Mouse (Mus musculus) brain, embryonic 14.5 days (tissue): ENCODE data around the gene Mdp1.

ENCODE experiments used
- CTCF ChIP-seq: fragments of 200-500 bp; IDR thresholded peaks from 2 replicates; pipeline ENCODE4 v1.5.1; 2012; ENCODE audit warnings: inconsistent platforms, mild to moderate bottlenecking, moderate library complexity, borderline replicate concordance; ENCODE audit not compliant: insufficient read depth, insufficient read length; ENCODE audit errors: extremely low read depth
- POLR2A ChIP-seq: fragments of 200-500 bp; IDR thresholded peaks from 2 replicates; pipeline ENCODE4 v1.6.1; 2012; ENCODE audit warnings: mild to moderate bottlenecking, inconsistent platforms, borderline replicate concordance; ENCODE audit not compliant: poor library complexity, insufficient read depth, insufficient read length, severe bottlenecking; ENCODE audit errors: extremely low read depth

DNA sequence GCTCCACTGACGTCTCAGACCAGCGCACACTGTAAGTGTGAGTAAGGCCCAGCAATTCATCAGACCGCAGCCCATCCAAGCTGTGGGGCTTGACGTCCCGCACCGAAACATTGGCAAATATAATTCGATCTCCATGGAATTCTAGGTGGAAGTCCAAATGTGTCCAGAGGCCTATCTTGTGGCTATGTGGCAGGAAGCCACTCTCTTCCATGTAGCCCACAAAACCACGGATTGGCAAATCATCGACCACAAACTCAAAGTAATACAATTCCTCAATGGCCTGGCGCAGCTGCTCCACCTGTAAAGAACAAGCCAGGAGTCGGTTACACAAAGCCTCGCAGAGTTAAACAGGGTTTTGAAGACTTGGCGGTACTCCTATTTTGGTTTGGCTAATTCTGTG, 19.0 kb downstream of the Mdp1 start:
- no peak for TF ChIP-seq POLR2A
- no peak for TF ChIP-seq CTCF
